Mouse (Mus musculus): ENCODE measurements around the gene Nlk.

- no peak for TF ChIP-seq BHLHE40 (IDR thresholded peaks at IDR 0.05; ENCODE audit: low read depth, low read length)
- no peak for TF ChIP-seq USF1 (IDR thresholded peaks at IDR 0.05; ENCODE audit: low read depth, low read length)
- TF ChIP-seq POLR2A (IDR thresholded peaks at IDR 0.05; ENCODE audit: low read depth, low read length): no peak
- TF ChIP-seq CTCF (conservative IDR thresholded peaks at IDR 0.05 in 1 of 2, IDR thresholded peaks at IDR 0.05 in 1 of 2; ENCODE audit: low read depth in 2 of 2, low read length in 2 of 2): no peak
- no peak for TF ChIP-seq ZNF384 (IDR thresholded peaks at IDR 0.05; ENCODE audit: low read depth, low read length)
- TF ChIP-seq SMC3 (IDR thresholded peaks at IDR 0.05; ENCODE audit: low read depth, low read length): no peak
- no peak; the same call in 1 of the 2 replicates for TF ChIP-seq NELFE (IDR thresholded peaks at IDR 0.05; ENCODE audit: low read depth, low read length)
- TF ChIP-seq RAD21 (IDR thresholded peaks at IDR 0.05; ENCODE audit: low read depth, low read length): no peak
- no peak for TF ChIP-seq POLR2AphosphoS2 (IDR thresholded peaks at IDR 0.05; ENCODE audit: low read depth, low read length)
- TF ChIP-seq HCFC1 (IDR thresholded peaks at IDR 0.05; ENCODE audit: low read depth, low read length): no peak
- no peak for TF ChIP-seq NRF1 (IDR thresholded peaks at IDR 0.05; ENCODE audit: low read depth, low read length)
- TF ChIP-seq JUND (conservative IDR thresholded peaks at IDR 0.05; ENCODE audit: low read depth, low read length): no peak
- no peak for TF ChIP-seq ZMIZ1 (IDR thresholded peaks at IDR 0.05; ENCODE audit: low read depth, low read length)
Measured at GRCm38 (mm10) chr11:78649143-78649542, 48.0 kb downstream of the Nlk start.
